Mouse (Mus musculus): ENCODE measurements at regions not wholly inside any gene's neighbourhood (a gene's known extent, or its start where the extent isn't known, plus 50 kb on each side); places are given as distances from the start of the nearest gene placed in this dataset.

- TF ChIP-seq CTCF (IDR thresholded peaks at IDR 0.05; ENCODE audit: extremely low read depth, insufficient read depth, insufficient read length, insufficient replicate concordance) = no peak
- no peak for TF ChIP-seq POLR2A (IDR thresholded peaks at IDR 0.05; ENCODE audit: low read depth, low read length)
Measured at GRCm38 (mm10) chr10:119100511-119100910, 139.3 kb downstream of the Cand1 start.
